Mouse (Mus musculus) midbrain, embryonic 13.5 days (tissue): Measurements from ENCODE around the gene Spata7. TPM values are rescaled to one million over a fixed set of nuclear protein-coding genes. Genes with fewer than 3 reads are reported as not detected.

Experiments used
- ATAC-seq: fragments of 200-750 bp; cut with Nextera tagmentation; 2 replicates; pipeline ENCODE4 v1.8.0; 2017; ENCODE audit warnings: mild to moderate bottlenecking, moderate TSS enrichment, moderate library complexity
- H3K27ac ChIP-seq: fragments of 300-500 bp; sonication (generic); 2 replicates; pipeline ENCODE4 v1.5.1; 2015; ENCODE audit warnings: inconsistent platforms, mild to moderate bottlenecking, moderate library complexity
- H3K27me3 ChIP-seq: fragments of 300-500 bp; sonication (generic); 2 replicates; pipeline ENCODE4 v1.6.1; 2015; ENCODE audit warnings: mild to moderate bottlenecking, inconsistent platforms
- H3K36me3 ChIP-seq: fragments of 300-500 bp; sonication (generic); 2 replicates; pipeline ENCODE4 v1.6.1; 2015; ENCODE audit warnings: mild to moderate bottlenecking, inconsistent platforms
- H3K4me1 ChIP-seq: fragments of 300-500 bp; sonication (generic); replicated peaks from 2 replicates; pipeline ENCODE4 v1.6.1; 2015; ENCODE audit warnings: inconsistent platforms
- H3K4me2 ChIP-seq: fragments of 300-500 bp; sonication (generic); replicated peaks from 2 replicates; pipeline ENCODE4 v1.6.1; 2015; ENCODE audit warnings: moderate library complexity, mild to moderate bottlenecking, inconsistent platforms
- H3K4me3 ChIP-seq: fragments of 300-500 bp; sonication (generic); replicated peaks from 2 replicates; pipeline ENCODE4 v1.5.1; 2015; ENCODE audit warnings: mild to moderate bottlenecking, inconsistent platforms
- H3K9ac ChIP-seq: fragments of 300-500 bp; sonication (generic); replicated peaks from 2 replicates; pipeline ENCODE4 v1.6.1; 2015; ENCODE audit warnings: mild to moderate bottlenecking, inconsistent platforms
- H3K9me3 ChIP-seq: fragments of 300-500 bp; sonication (generic); 2 replicates; pipeline ENCODE4 v1.6.1; 2016; ENCODE audit warnings: mild to moderate bottlenecking, inconsistent platforms
- WGBS: fragments of 180-500 bp; shearing (Covaris S2); methylation state at CpG from one replicate; pipeline ENCODE4 v1.1.7; 2015; 5-methylcytosine and 5-hydroxymethylcytosine counted together
- polyA plus RNA-seq: library from polyadenylated mRNA; unstranded; fragments of >200 nt; fragmentation: Nextera tagmentation; extraction: Ambion mirVana; gene quantifications from 2 replicates; pipeline ENCODE4 v1.2.1, GENCODE M21; 2015

The Spata7 gene
- polyA plus RNA-seq, 1 experiment from 2014 or later = 29.9 TPM

DNA sequence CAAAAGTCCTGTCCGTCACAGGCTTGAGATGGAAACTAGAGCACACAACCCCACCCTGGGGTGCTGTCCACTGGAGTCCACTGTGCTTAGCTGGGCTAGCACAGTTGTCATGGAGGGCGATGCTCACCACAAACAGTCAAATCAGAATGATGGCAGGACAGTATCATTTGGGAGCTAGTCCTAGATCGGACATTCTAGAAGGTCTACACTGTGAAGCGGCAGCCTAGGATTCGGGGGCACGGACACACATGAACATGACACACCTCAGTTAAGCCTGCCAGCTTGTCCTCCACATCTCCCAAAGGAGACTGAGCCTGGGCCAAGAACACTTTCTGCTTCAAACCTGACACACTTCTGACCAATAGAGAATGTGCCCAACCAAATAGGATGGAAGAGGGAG lies 48.9 kb downstream of the Spata7 start:
- Histone ChIP-seq H3K36me3 (peaks cover 33% of the 10 kb centered on the region), H3K27ac (no peak overlapping the region), H3K9me3 (no peaks in the 10 kb centered on the region), H3K4me1 (no peaks in the 10 kb centered on the region), H3K9ac (no peak overlapping the region), H3K4me3 (no peak overlapping the region), H3K27me3 (no peaks in the 10 kb centered on the region), H3K4me2 (no peak overlapping the region)
- no peak for ATAC-seq
- WGBS = 98% methylated on average over 6 of the region's 6 CpGs

DNA sequence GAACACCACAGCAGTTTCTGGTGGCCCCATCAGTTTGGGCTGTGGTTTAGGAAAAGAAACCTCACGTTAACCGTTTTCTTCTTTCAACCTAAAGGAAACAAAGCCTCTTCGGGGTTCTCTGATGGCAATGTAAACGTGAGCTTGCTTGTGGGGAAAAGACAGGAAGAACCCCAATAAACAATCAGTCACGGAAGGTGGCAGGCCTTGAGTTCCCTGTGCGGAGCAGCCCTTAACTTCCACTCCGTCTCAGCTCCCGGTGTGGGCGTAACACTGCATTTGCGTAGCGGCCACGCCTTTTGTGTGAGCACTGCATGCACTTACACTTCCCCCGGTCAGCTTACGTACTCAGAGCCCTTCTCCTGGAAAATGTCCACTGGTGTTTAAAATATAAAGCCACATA lies 49.4 kb downstream of the Spata7 start:
- 57% methylated on average over 14 of the region's 14 CpGs for WGBS
- H3K27ac ChIP-seq = no peak overlapping the region
- no peak overlapping the region for H3K4me3 ChIP-seq
- H3K4me2 ChIP-seq = no peak overlapping the region
- H3K9me3 ChIP-seq = no peaks in the 10 kb centered on the region
- H3K9ac ChIP-seq = no peak overlapping the region
- peaks cover 38% of the 10 kb centered on the region for H3K36me3 ChIP-seq
- ATAC-seq = no peak
- no peaks in the 10 kb centered on the region for H3K4me1 ChIP-seq
- H3K27me3 ChIP-seq = no peaks in the 10 kb centered on the region

GRCm38 (mm10) chr12:98679906-98680305 lies 51.9 kb downstream of the Spata7 start:
- H3K27ac ChIP-seq = no peak overlapping the region
- H3K4me1 ChIP-seq = no peaks in the 10 kb centered on the region
- no peak for ATAC-seq
- H3K36me3 ChIP-seq = peaks cover 43% of the 10 kb centered on the region
- H3K27me3 ChIP-seq = no peaks in the 10 kb centered on the region
- H3K9ac ChIP-seq = no peak overlapping the region
- WGBS = 92% methylated on average over 15 of the region's 15 CpGs
- H3K4me3 ChIP-seq = no peak overlapping the region
- H3K4me2 ChIP-seq = no peak overlapping the region
- H3K9me3 ChIP-seq = no peaks in the 10 kb centered on the region

- H3K27me3 ChIP-seq = no peaks in the 10 kb centered on the region
- H3K9ac ChIP-seq = no peak overlapping the region
- 90% methylated on average over 15 of the region's 15 CpGs for WGBS
- H3K9me3 ChIP-seq = no peaks in the 10 kb centered on the region
- no peak overlapping the region for H3K4me3 ChIP-seq
- no peaks in the 10 kb centered on the region for H3K4me1 ChIP-seq
- H3K36me3 ChIP-seq = peaks cover 48% of the 10 kb centered on the region
- no peak overlapping the region for H3K4me2 ChIP-seq
- H3K27ac ChIP-seq = no peak overlapping the region
- no peak for ATAC-seq
These were observed 54.2 kb downstream of the Spata7 start for GRCm38 (mm10) chr12:98682196-98682595.

- Histone ChIP-seq H3K4me3 (no peak overlapping the region), H3K36me3 (peaks cover 56% of the 10 kb centered on the region), H3K9ac (no peak overlapping the region), H3K27me3 (no peaks in the 10 kb centered on the region), H3K4me2 (no peak overlapping the region), H3K9me3 (no peaks in the 10 kb centered on the region), H3K27ac (no peak overlapping the region), H3K4me1 (no peaks in the 10 kb centered on the region)
- WGBS = 88% methylated on average over 11 of the region's 11 CpGs
- ATAC-seq = no peak
These were observed 55.2 kb downstream of the Spata7 start for GRCm38 (mm10) chr12:98683171-98683570.

DNA sequence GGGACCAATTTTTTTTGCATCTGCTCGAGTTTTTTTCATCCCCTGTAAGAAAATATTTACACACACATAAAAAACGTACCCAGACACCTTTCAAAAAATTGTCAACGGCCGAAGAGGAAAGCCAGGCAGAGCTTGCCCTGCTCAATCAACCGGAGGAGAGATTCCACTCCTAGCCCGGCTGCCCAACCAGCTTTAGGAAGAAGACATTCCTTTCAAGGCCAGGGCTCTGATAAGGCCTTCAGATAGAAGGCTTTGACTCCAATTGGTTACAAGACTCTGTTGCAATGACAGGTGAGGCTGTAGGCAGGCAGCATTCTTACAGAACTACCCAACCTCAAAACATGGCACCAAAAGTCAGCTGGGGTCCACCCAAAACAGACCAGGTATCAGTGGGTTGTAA lies 55.6 kb downstream of the Spata7 start:
- H3K4me1 ChIP-seq = no peaks in the 10 kb centered on the region
- no peaks in the 10 kb centered on the region for H3K27me3 ChIP-seq
- no peaks in the 10 kb centered on the region for H3K9me3 ChIP-seq
- peaks cover 56% of the 10 kb centered on the region for H3K36me3 ChIP-seq
- H3K9ac ChIP-seq = no peak overlapping the region
- H3K4me2 ChIP-seq = no peak overlapping the region
- no peak overlapping the region for H3K4me3 ChIP-seq
- 84% methylated on average over 6 of the region's 6 CpGs for WGBS
- H3K27ac ChIP-seq = no peak overlapping the region
- no peak for ATAC-seq

DNA sequence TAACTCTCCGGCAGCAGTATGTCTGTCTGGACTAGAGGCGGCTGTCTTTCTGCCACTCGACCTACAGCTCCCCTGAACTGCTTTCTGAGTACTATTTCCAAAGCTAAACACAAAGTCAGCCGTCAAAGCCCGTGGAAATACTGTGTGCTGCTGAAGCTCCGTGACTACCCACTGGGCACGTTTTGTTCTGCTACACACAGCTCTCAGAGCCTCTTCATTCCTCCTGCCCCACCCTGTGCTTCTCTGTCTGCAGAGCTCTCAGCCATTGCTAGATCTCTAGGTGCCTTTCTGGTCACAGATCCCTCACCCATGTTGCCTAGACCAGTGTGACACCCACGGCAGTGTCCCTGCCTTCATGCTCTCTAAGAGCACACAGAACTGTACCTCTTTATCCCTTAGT lies 62.3 kb downstream of the Spata7 start:
- no peaks in the 10 kb centered on the region for H3K9me3 ChIP-seq
- no peaks in the 10 kb centered on the region for H3K27me3 ChIP-seq
- H3K4me3 ChIP-seq = no peak overlapping the region
- H3K4me2 ChIP-seq = no peak overlapping the region
- WGBS = 90% methylated on average over 8 of the region's 8 CpGs
- ATAC-seq = no peak
- H3K9ac ChIP-seq = no peak overlapping the region
- peaks cover 44% of the 10 kb centered on the region for H3K36me3 ChIP-seq
- no peaks in the 10 kb centered on the region for H3K4me1 ChIP-seq
- H3K27ac ChIP-seq = no peak overlapping the region

DNA sequence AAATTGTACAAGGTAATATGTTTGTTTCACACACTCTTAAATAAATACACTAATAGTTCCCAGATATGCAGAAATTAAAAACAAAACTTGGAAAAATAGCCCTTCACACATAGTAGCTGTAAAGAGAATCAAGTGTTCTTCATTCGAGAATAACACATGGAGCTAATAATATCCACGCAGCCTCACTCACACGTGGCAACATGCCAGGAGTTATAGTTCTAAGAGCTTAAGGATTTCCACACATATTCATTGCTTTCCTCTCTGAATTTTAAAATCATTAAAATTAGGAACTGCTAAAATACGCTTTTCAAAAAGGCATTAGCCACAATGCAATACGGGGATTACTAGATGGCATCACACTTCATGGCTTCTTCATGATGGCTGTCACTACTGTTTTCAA lies 69.2 kb downstream of the Spata7 start:
- Histone ChIP-seq H3K27me3 (no peaks in the 10 kb centered on the region), H3K4me1 (no peaks in the 10 kb centered on the region), H3K4me3 (no peak overlapping the region), H3K4me2 (no peak overlapping the region), H3K36me3 (peaks cover 14% of the 10 kb centered on the region), H3K9me3 (no peaks in the 10 kb centered on the region), H3K27ac (no peak overlapping the region), H3K9ac (no peak overlapping the region)
- no peak for ATAC-seq
- 90% methylated on average over 5 of the region's 5 CpGs for WGBS

- ATAC-seq = no peak
- Histone ChIP-seq H3K4me1 (no peaks in the 10 kb centered on the region), H3K27me3 (no peaks in the 10 kb centered on the region), H3K36me3 (peaks cover 18% of the 10 kb centered on the region), H3K4me3 (no peak overlapping the region), H3K4me2 (no peak overlapping the region), H3K27ac (0 out of 2 replicates have a peak overlapping the region, but pooled peaks have one; percentile 19), H3K9ac (no peak overlapping the region), H3K9me3 (no peaks in the 10 kb centered on the region)
- WGBS = 71% methylated on average over 9 of the region's 9 CpGs
These were observed 73.6 kb downstream of the Spata7 start for GRCm38 (mm10) chr12:98701564-98701963.

DNA sequence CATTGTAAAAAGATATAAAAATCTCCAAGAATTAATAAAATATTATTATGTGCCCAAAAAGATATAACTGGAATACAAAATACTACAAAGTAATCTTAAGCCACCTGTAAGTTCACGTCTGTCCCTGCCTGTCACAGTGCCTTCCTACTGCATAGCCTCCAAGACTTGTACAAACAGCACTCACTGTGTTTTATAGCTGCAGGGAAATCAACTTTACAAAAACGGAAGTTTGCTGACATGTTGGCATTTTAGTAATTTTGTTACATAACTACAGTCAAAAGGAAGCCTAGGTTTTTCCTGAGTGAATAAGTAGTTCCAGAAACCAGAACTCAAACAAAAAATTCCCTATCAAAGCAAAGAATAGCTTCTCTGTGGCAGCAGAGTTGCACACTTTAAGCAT lies 75.6 kb downstream of the Spata7 start:
- Histone ChIP-seq H3K27me3 (no peaks in the 10 kb centered on the region), H3K36me3 (peaks cover 21% of the 10 kb centered on the region), H3K4me3 (no peak overlapping the region), H3K27ac (no peak overlapping the region), H3K4me1 (no peaks in the 10 kb centered on the region), H3K9ac (no peak overlapping the region), H3K4me2 (no peak overlapping the region), H3K9me3 (no peaks in the 10 kb centered on the region)
- WGBS = 89% methylated on average over 2 of the region's 2 CpGs
- no peak for ATAC-seq

DNA sequence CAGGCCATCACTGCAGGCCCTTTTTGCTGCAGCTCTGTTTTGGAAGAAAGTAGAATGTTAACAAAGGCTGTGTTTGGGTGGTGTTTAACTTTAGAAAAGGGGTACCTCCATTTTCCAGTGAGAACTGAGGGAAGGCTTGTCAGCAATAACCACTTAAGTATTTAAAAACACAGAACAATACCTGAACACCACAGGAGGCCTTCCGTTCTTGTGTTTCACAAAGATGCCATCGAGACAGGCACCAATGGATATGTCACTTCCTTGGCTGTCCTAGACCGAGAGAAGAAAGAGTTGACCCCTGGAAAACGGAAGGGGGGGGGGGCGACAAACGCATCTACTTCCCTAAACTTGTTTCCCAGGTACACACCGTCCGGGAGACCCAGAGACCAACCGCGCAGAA lies 76.0 kb downstream of the Spata7 start:
- no peaks in the 10 kb centered on the region for H3K4me1 ChIP-seq
- H3K36me3 ChIP-seq = peaks cover 21% of the 10 kb centered on the region
- no peaks in the 10 kb centered on the region for H3K27me3 ChIP-seq
- H3K9ac ChIP-seq = no peak overlapping the region
- no peak overlapping the region for H3K4me3 ChIP-seq
- H3K9me3 ChIP-seq = no peaks in the 10 kb centered on the region
- WGBS = 75% methylated on average over 10 of the region's 10 CpGs
- no peak overlapping the region for H3K27ac ChIP-seq
- ATAC-seq = no peak
- H3K4me2 ChIP-seq = no peak overlapping the region

DNA sequence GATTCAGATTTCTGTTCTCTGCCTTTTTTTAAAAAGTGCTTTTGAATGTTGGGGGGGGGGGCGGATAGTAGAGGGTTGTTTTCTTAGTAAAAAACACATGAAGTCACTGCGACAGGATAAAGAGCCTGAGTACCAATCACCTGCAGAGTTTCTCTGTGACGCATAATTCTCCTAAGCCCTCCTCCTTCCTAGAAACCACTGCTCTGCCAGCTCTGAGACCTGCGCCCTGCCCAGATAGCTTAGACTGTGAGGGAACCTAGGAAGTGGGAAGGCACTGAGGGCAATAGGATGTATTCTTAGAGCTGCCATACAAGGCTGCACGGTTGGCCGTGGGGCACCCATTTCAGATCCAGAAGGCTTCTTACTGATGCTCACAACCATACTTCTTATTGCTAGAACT lies 84.9 kb downstream of the Spata7 start:
- H3K27ac ChIP-seq = no peak overlapping the region
- 59% methylated on average over 6 of the region's 6 CpGs for WGBS
- H3K4me1 ChIP-seq = 0 out of 2 replicates have a peak, but pooled peaks cover 12% of the 10 kb centered on the region
- no peak overlapping the region for H3K4me2 ChIP-seq
- H3K4me3 ChIP-seq = no peak overlapping the region
- ATAC-seq = no peak
- no peaks in the 10 kb centered on the region for H3K27me3 ChIP-seq
- H3K9me3 ChIP-seq = no peaks in the 10 kb centered on the region
- H3K9ac ChIP-seq = no peak overlapping the region
- 0 out of 2 replicates have a peak, but pooled peaks cover 3% of the 10 kb centered on the region for H3K36me3 ChIP-seq

- no peak overlapping the region for H3K4me2 ChIP-seq
- H3K9ac ChIP-seq = no peak overlapping the region
- no peaks in the 10 kb centered on the region for H3K36me3 ChIP-seq
- 0 out of 2 replicates have a peak, but pooled peaks cover 12% of the 10 kb centered on the region for H3K4me1 ChIP-seq
- no peak for ATAC-seq
- H3K4me3 ChIP-seq = no peak overlapping the region
- H3K9me3 ChIP-seq = no peaks in the 10 kb centered on the region
- 56% methylated on average over 7 of the region's 7 CpGs for WGBS
- no peak overlapping the region for H3K27ac ChIP-seq
- no peaks in the 10 kb centered on the region for H3K27me3 ChIP-seq
These were observed 85.7 kb downstream of the Spata7 start for GRCm38 (mm10) chr12:98713621-98714103.
